Mouse (Mus musculus) left cerebral cortex, adult 18-20 months (tissue): Measurements from ENCODE around the gene Pdgfa. TPM values are rescaled to one million over a fixed set of nuclear protein-coding genes. Genes with fewer than 3 reads are reported as not detected.

Experiments used
- total RNA-seq, 2 experiments: library from RNA; stranded (reverse); gene quantifications; 2 replicates each; pipeline ENCODE4 v1.2.3; 2021

Pdgfa gene
- total RNA-seq, 2 experiments from 2014 or later = 52.7 to 55.5 TPM

Other genes starting within 250 kb of the Pdgfa start
- 10 to 100 TPM; 39.3 to 41.0 TPM for gene Fam20c, start 242.9 kb downstream of the Pdgfa start, total RNA-seq
- not detected for gene Gm5294, start 177.3 kb downstream of the Pdgfa start, total RNA-seq
- gene Prkar1b, start 152.6 kb upstream of the Pdgfa start, total RNA-seq = 100 to 1,000 TPM; 762 to 804 TPM
- 1 to 10 TPM; 7.1 to 9.0 TPM for gene Dnaaf5, start 152.9 kb upstream of the Pdgfa start, total RNA-seq
- gene Sun1, start 203.3 kb upstream of the Pdgfa start, total RNA-seq = 100 to 1,000 TPM; 109 to 132 TPM